Mouse (Mus musculus) B cell, adult (primary cell): ENCODE results near the gene Proser2. TPM values are rescaled to one million over a fixed set of nuclear protein-coding genes. Genes with fewer than 3 reads are reported as not detected.

ENCODE experiments used
- total RNA-seq: library from RNA; stranded (reverse); gene quantifications from 4 replicates; pipeline ENCODE4 v1.2.4, GENCODE M21; 2023; ENCODE audit not compliant: inconsistent age

Gene Proser2
- not detected in 4 replicates for total RNA-seq

DNA sequence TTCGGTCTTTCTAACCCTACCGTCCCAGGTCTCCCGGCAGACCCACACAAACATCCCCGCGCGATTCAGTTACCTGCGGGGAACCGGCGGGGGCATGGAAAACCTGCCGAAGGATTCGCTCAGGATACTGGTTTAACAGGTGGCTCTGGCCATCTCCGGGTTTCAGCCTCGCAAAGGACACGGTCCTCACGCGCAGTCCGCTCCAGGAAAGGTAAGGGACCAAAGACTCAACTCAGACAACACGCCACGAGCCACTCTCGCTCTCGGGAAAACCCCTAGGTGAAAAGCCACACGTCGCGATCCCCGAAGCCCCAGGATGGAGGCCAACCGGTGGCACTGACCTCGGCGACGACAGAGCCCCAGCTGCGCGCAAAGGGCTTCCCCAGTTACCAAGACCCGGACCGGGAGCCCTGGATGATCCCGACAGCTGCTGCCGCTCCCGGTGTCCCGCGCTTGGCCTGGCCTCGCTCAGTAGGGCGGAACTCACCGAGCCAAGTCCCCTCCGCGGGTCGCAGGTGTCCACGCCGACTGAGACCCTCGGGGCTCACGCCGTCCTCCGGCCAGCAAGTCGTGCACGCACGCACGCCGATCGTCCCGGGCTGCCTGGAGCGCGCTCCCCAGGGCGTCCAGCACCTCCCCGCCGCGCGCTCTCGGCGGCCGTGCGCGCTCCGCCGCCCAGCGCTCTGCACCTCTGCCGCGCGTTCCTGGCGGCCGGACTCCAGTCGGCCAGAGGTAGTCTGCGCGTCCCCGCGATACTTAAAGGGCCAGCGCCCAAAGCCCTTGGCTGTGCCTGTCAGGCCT is at the start of gene Proser2:
Proser2 (minus strand) TSS at position 657 of the 801 bp plus-strand sequence.

Other genes with a start within 250 kb of the Proser2 start
- 26.8 to 40.1 TPM (median 38.8 TPM) in 4 replicates for gene Sec61a2, start 234.8 kb downstream of the Proser2 start, total RNA-seq
- gene Dhtkd1, start 187.4 kb downstream of the Proser2 start, total RNA-seq = 0.51 to 0.86 TPM (median 0.75 TPM) in 4 replicates
- 55.4 to 62.6 TPM (median 58.7 TPM) in 4 replicates for gene Upf2, start 178.7 kb downstream of the Proser2 start, total RNA-seq
- gene Echdc3, start 82.8 kb upstream of the Proser2 start, total RNA-seq = 0.81 to 1.9 TPM (median 1.3 TPM) in 4 replicates
- gene Usp6nl, start 192.5 kb upstream of the Proser2 start, total RNA-seq = 61.2 to 66.7 TPM (median 64.2 TPM) in 4 replicates